Mouse (Mus musculus) right cerebral cortex, postnatal 4 days (tissue): ENCODE measurements around the gene Csf1.

Source experiments
- DNase-seq: peaks from one replicate; pipeline ENCODE4 v3.0.0-alpha.2; 2022

Gene Csf1

GRCm38 (mm10) chr3:107778016-107778415 lies 17.7 kb upstream of the Csf1 start:
- no peak for DNase-seq

- DNase-seq: no peak
Observed at GRCm38 (mm10) chr3:107776295-107776694, 16.0 kb upstream of the Csf1 start.

GRCm38 (mm10) chr3:107775736-107776135 lies 15.5 kb upstream of the Csf1 start:
- no peak for DNase-seq

- no peak for DNase-seq
Observed at GRCm38 (mm10) chr3:107775056-107775455, 14.8 kb upstream of the Csf1 start.

GRCm38 (mm10) chr3:107772860-107773259 lies 12.6 kb upstream of the Csf1 start:
- DNase-seq: no peak

GRCm38 (mm10) chr3:107769692-107770091 lies 9.4 kb upstream of the Csf1 start:
- no peak for DNase-seq

GRCm38 (mm10) chr3:107768104-107768989 lies 8.1 kb upstream of the Csf1 start:
- no peak for DNase-seq

GRCm38 (mm10) chr3:107766804-107767203 lies 6.5 kb upstream of the Csf1 start:
- DNase-seq: no peak

- no peak for DNase-seq
Observed at GRCm38 (mm10) chr3:107765979-107766378, 5.7 kb upstream of the Csf1 start.

- no peak for DNase-seq
Observed at GRCm38 (mm10) chr3:107763552-107763951, 3.3 kb upstream of the Csf1 start.

GRCm38 (mm10) chr3:107761446-107761845 lies 1.2 kb upstream of the Csf1 start:
- DNase-seq: no peak

GRCm38 (mm10) chr3:107760771-107761170 lies 502 bp upstream of the Csf1 start:
- DNase-seq: no peak

GRCm38 (mm10) chr3:107758638-107759037 lies 1.6 kb downstream of the Csf1 start:
- no peak for DNase-seq

- no peak for DNase-seq
Observed at GRCm38 (mm10) chr3:107758176-107758575, 2.1 kb downstream of the Csf1 start.

GRCm38 (mm10) chr3:107757365-107758129 lies 2.7 kb downstream of the Csf1 start:
- no peak for DNase-seq

- no peak for DNase-seq
Observed at GRCm38 (mm10) chr3:107756481-107756866, 3.8 kb downstream of the Csf1 start.

- no peak for DNase-seq
Observed at GRCm38 (mm10) chr3:107755702-107756480, 4.4 kb downstream of the Csf1 start.

- no peak for DNase-seq
Observed at GRCm38 (mm10) chr3:107754632-107755031, 5.6 kb downstream of the Csf1 start.

GRCm38 (mm10) chr3:107751607-107752006 lies 8.7 kb downstream of the Csf1 start:
- DNase-seq: no peak

- no peak for DNase-seq
Observed at GRCm38 (mm10) chr3:107750775-107751540, 9.3 kb downstream of the Csf1 start.

- DNase-seq: no peak
Observed at GRCm38 (mm10) chr3:107749446-107749845, 10.8 kb downstream of the Csf1 start.

GRCm38 (mm10) chr3:107748260-107748955 lies 11.9 kb downstream of the Csf1 start:
- DNase-seq: no peak
